Mouse (Mus musculus) myocyte (in vitro differentiated cells): Measurements from ENCODE around the gene Fchsd2. TPM values are rescaled to one million over a fixed set of nuclear protein-coding genes. Genes with fewer than 3 reads are reported as not detected.

Source experiments
- H3K27me3 ChIP-seq: one replicate; pipeline ENCODE4 v1.6.1; 2011; ENCODE audit not compliant: control insufficient read depth, insufficient read depth, insufficient read length
- H3K36me3 ChIP-seq: one replicate; pipeline ENCODE4 v1.6.1; 2011; ENCODE audit not compliant: control insufficient read depth, insufficient read depth
- H3K4me2 ChIP-seq: one replicate; pipeline ENCODE4 v1.6.1; 2011; ENCODE audit warnings: low read depth, control low read depth
- H3K4me3 ChIP-seq: one replicate; pipeline ENCODE4 v1.5.1; 2011; ENCODE audit warnings: mild to moderate bottlenecking, control low read depth, moderate library complexity
- H3K79me2 ChIP-seq: one replicate; pipeline ENCODE4 v1.6.1; 2011; ENCODE audit not compliant: control insufficient read depth, insufficient read depth
- H3ac ChIP-seq: one replicate; pipeline ENCODE4 v1.6.1; 2011; ENCODE audit not compliant: control insufficient read depth, insufficient read length
- CEBPB ChIP-seq: IDR thresholded peaks from 2 replicates; pipeline ENCODE4 v1.6.1; 2011; ENCODE audit warnings: mild to moderate bottlenecking, moderate library complexity; ENCODE audit not compliant: poor library complexity, insufficient read depth, severe bottlenecking
- E2F4 ChIP-seq: IDR thresholded peaks from one replicate; pipeline ENCODE4 v1.6.1; 2011; ENCODE audit warnings: mild to moderate bottlenecking, control low read depth, moderate library complexity; ENCODE audit not compliant: insufficient read depth
- MAX ChIP-seq: IDR thresholded peaks from one replicate; pipeline ENCODE4 v1.6.1; 2011; ENCODE audit warnings: low read depth, mild to moderate bottlenecking, control low read depth
- MYOD1 ChIP-seq, 3 experiments: IDR thresholded peaks; one replicate each; pipeline ENCODE4 v1.6.1; 2011; ENCODE audit warnings: control low read depth in 2 of 3, low read depth in 2 of 3, mild to moderate bottlenecking in 2 of 3, moderate library complexity in 1 of 3; ENCODE audit not compliant: insufficient read length in 2 of 3, control insufficient read depth in 1 of 3
- MYOG ChIP-seq, 3 experiments: IDR thresholded peaks; one replicate each; pipeline ENCODE4 v1.6.1; 2011; ENCODE audit warnings: control low read depth in 2 of 3, low read depth in 2 of 3, mild to moderate bottlenecking in 2 of 3; ENCODE audit not compliant: insufficient read length in 2 of 3, control insufficient read depth in 1 of 3, insufficient read depth in 1 of 3
- POLR2A ChIP-seq: IDR thresholded peaks from one replicate; pipeline ENCODE4 v1.6.1; 2011; ENCODE audit warnings: low read depth, mild to moderate bottlenecking, control low read depth, moderate library complexity; ENCODE audit not compliant: insufficient read length
- POLR2AphosphoS2 ChIP-seq: IDR thresholded peaks from one replicate; pipeline ENCODE4 v1.6.1; 2011; ENCODE audit warnings: low read depth, control low read depth; ENCODE audit not compliant: insufficient read length
- REST ChIP-seq: IDR thresholded peaks from one replicate; pipeline ENCODE4 v1.6.1; 2011; ENCODE audit warnings: mild to moderate bottlenecking, control low read depth, moderate library complexity; ENCODE audit not compliant: insufficient read depth, insufficient read length
- SRF ChIP-seq: IDR thresholded peaks from one replicate; pipeline ENCODE4 v1.6.1; 2011; ENCODE audit warnings: low read depth; ENCODE audit not compliant: control insufficient read depth, insufficient read length
- TCF12 ChIP-seq: IDR thresholded peaks from one replicate; pipeline ENCODE4 v1.6.1; 2011; ENCODE audit warnings: mild to moderate bottlenecking, control low read depth; ENCODE audit not compliant: poor library complexity, insufficient read depth, severe bottlenecking
- TCF3 ChIP-seq: IDR thresholded peaks from one replicate; pipeline ENCODE4 v1.6.1; 2011; ENCODE audit warnings: low read depth, control low read depth; ENCODE audit not compliant: insufficient read length
- USF1 ChIP-seq: IDR thresholded peaks from one replicate; pipeline ENCODE4 v1.6.1; 2011; ENCODE audit warnings: low read depth, mild to moderate bottlenecking, control low read depth, moderate library complexity
- polyA plus RNA-seq: library from polyadenylated mRNA; unstranded; fragments of >200 nt; fragmentation: generic; extraction: Trizol; gene quantifications from one replicate; pipeline ENCODE4 v1.2.1, GENCODE M21; 2012; ENCODE audit warnings: missing spikeins

Gene Fchsd2
- polyA plus RNA-seq, 1 experiment: 5.7 TPM

- no peaks in the 10 kb centered on the region for H3K79me2 ChIP-seq
- no peaks in the 10 kb centered on the region for H3K27me3 ChIP-seq
- TF ChIP-seq MYOG (IDR thresholded peaks at IDR 0.05; ENCODE audit: control insufficient read depth in 1 of 3, insufficient read depth in 1 of 3, insufficient read length in 2 of 3, low read depth in 2 of 3) (no peak), MYOD1 (IDR thresholded peaks at IDR 0.05; ENCODE audit: control insufficient read depth in 1 of 3, insufficient read length in 2 of 3, low read depth in 2 of 3) (no peak), REST (no peak), POLR2A (no peak), USF1 (no peak), E2F4 (no peak), SRF (no peak), POLR2AphosphoS2 (no peak), CEBPB (no peak), MAX (no peak), TCF12 (no peak), TCF3 (no peak)
- H3K4me2 ChIP-seq: no peak overlapping the region
- H3K36me3 ChIP-seq: no peaks in the 10 kb centered on the region
- H3ac ChIP-seq: no peak overlapping the region
- no peak overlapping the region for H3K4me3 ChIP-seq
These were observed 27.7 kb upstream of the Fchsd2 start for GRCm38 (mm10) chr7:101064697-101065688.

GRCm38 (mm10) chr7:101066009-101066408 lies 26.7 kb upstream of the Fchsd2 start:
- Histone ChIP-seq H3K79me2 (no peaks in the 10 kb centered on the region), H3K36me3 (no peaks in the 10 kb centered on the region), H3ac (no peak overlapping the region), H3K4me2 (no peak overlapping the region), H3K4me3 (no peak overlapping the region), H3K27me3 (no peaks in the 10 kb centered on the region)
- TF ChIP-seq POLR2A (no peak), TCF12 (no peak), SRF (no peak), MYOD1 (IDR thresholded peaks at IDR 0.05; ENCODE audit: control insufficient read depth in 1 of 3, insufficient read length in 2 of 3, low read depth in 2 of 3) (no peak), POLR2AphosphoS2 (no peak), MYOG (IDR thresholded peaks at IDR 0.05; ENCODE audit: control insufficient read depth in 1 of 3, insufficient read depth in 1 of 3, insufficient read length in 2 of 3, low read depth in 2 of 3) (no peak), TCF3 (no peak)

- H3K27me3 ChIP-seq: no peaks in the 10 kb centered on the region
- no peak overlapping the region for H3ac ChIP-seq
- H3K36me3 ChIP-seq: no peaks in the 10 kb centered on the region
These were observed 25.9 kb upstream of the Fchsd2 start for GRCm38 (mm10) chr7:101066650-101067346.

GRCm38 (mm10) chr7:101067521-101067920 lies 25.1 kb upstream of the Fchsd2 start:
- Histone ChIP-seq H3K4me2 (no peak overlapping the region), H3K4me3 (no peak overlapping the region), H3ac (no peak overlapping the region), H3K27me3 (no peaks in the 10 kb centered on the region), H3K36me3 (no peaks in the 10 kb centered on the region), H3K79me2 (no peaks in the 10 kb centered on the region)
- TF ChIP-seq REST (no peak), MYOG (IDR thresholded peaks at IDR 0.05; ENCODE audit: control insufficient read depth in 1 of 3, insufficient read depth in 1 of 3, insufficient read length in 2 of 3, low read depth in 2 of 3) (no peak), E2F4 (no peak), MAX (no peak), TCF3 (no peak), POLR2A (no peak), MYOD1 (IDR thresholded peaks at IDR 0.05; ENCODE audit: control insufficient read depth in 1 of 3, insufficient read length in 2 of 3, low read depth in 2 of 3) (no peak), CEBPB (no peak), TCF12 (no peak), SRF (no peak), POLR2AphosphoS2 (no peak), USF1 (no peak)

More at GRCm38 (mm10) chr7:101066650-101067346, 25.9 kb upstream of the Fchsd2 start:
- H3K4me3 ChIP-seq: no peak overlapping the region
- TF ChIP-seq REST: no peak
- TF ChIP-seq MAX: no peak
- TF ChIP-seq TCF3: no peak
- TF ChIP-seq POLR2AphosphoS2: no peak
- TF ChIP-seq SRF: no peak
- peak in 2 of 3 experiments; percentile 55 to 75 for TF ChIP-seq MYOD1 (IDR thresholded peaks at IDR 0.05; ENCODE audit: control insufficient read depth in 1 of 3, insufficient read length in 2 of 3, low read depth in 2 of 3)
- H3K79me2 ChIP-seq: no peaks in the 10 kb centered on the region
- H3K4me2 ChIP-seq: no peak overlapping the region
